Mouse (Mus musculus): ENCODE data around the gene Gabarapl1.

DNA sequence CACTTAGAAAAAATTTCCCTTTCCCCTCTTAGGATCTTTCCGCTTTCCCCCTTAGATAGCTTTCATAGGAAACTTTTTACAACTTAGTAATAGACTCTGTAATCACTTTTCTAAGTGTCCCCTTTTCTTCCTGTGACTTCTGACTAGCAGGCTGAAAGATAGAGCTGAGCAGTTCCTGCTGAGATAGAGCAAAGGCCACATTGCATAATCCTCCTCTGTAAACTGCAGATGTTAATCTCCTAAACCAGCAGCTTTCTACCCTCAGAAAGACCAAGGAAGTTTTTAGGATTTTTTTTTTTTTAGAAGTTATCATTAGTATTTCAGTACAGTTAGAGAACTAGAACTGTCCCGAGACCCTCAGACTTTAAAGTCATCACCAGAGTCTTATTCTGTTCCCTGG, 29.5 kb upstream of the Gabarapl1 start:
- TF ChIP-seq CTCF (IDR thresholded peaks at IDR 0.05) (no peak), EP300 (IDR thresholded peaks at IDR 0.05) (no peak)

Measured in lung, postnatal 0 days (tissue).